In the genomic region with DNA sequence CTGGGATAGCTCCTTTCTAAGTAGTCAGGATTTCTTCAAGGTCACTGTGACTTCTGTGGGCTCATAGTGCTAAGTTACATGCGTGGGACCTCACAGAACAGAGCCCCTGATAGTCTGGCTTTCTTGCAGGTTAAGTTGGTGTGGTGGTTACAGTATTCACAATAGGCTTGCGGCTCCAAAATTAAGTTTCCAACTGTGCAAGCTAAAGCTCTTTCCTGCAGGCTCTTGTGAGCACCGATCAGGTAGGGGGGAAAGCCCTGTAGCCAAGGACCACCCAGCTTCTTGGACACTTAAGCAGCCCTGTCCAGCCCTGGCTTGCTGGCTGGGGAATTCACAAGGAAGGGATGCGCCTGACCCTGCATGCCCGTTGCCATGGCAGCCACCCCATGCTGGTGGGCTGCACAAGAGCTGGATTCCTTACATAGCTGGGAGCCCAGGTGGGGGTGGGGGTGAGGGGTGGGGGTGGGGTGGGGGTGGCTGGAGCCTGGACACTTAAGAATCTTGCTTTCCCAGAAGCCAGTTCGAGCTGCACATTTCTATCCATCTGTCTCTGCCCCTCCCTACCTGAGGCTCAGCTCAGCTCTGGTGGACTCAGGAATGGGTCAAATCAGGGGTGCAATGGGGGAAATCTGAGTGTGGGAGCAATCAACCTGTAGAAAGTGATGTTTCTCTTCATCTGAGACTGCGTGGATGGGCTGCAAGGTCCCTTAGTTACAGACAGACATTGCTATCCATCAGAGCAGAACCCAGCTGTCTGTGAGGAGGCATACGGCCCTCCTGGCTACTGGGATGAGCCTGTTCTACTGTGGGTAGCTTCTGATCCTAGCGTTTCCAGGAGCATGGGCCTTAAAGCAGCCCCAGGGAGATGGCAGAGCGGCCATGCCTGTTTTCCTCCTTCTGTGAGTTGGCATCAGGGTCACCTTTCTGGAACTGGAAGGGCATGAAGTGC, we compare ENCODE assay signal across 11 mouse cellular contexts. TPM values are rescaled to one million over a fixed set of nuclear protein-coding genes. Genes with fewer than 3 reads are reported as not detected.
A peak's percentile ranks its signal among the peaks of the same experiment; 100 is the strongest.
DNase-seq lines count a peak whose midpoint lies in the region; ATAC-seq and TF ChIP-seq lines count a peak whose summit lies in the region.
"Had no signal": no experiment of that assay in that cellular context is flagged by ENCODE, and none has a peak within 500 bp of the region (broad histone marks: within the 10 kb centered on the region; RNA-seq: fewer than 3 reads in every experiment).

No protein-coding gene starts in this region.

- WGBS in forebrain, embryonic 10.5 days, result 16% methylated on average over 10 of the region's 10 CpGs
- 18% methylated on average over 10 of the region's 10 CpGs for WGBS in forebrain, embryonic 16.5 days
- WGBS in forebrain, embryonic 14.5 days, result 16% methylated on average over 10 of the region's 10 CpGs
- WGBS in midbrain, embryonic 11.5 days, result 17% methylated on average over 10 of the region's 10 CpGs

- H3K27me3 ChIP-seq in forebrain, embryonic 10.5 days (ENCODE audit: poor library complexity, severe bottlenecking), result no peaks in the 10 kb centered on the region; the same call in 1 of the 2 replicates
- H3K27me3 ChIP-seq in forebrain, embryonic 16.5 days (replicated peaks; ENCODE audit: control insufficient read depth, insufficient read depth, low read length), result no peaks in the 10 kb centered on the region
- H3K27me3 ChIP-seq in E14TG2a.4 (ENCODE audit: insufficient read depth, low read length), result no peaks in the 10 kb centered on the region
- no peaks in the 10 kb centered on the region for H3K27me3 ChIP-seq in forebrain, embryonic 14.5 days (replicated peaks; ENCODE audit: control insufficient read depth, insufficient read depth, low read length)
- no peaks in the 10 kb centered on the region for H3K27me3 ChIP-seq in midbrain, embryonic 11.5 days (ENCODE audit: control insufficient read depth, insufficient read depth, low read length)

- peak overlapping the region; percentile 23 for H3K4me3 ChIP-seq in forebrain, embryonic 10.5 days
- H3K4me3 ChIP-seq in forebrain, embryonic 16.5 days (replicated peaks; ENCODE audit: low read length), result no peak overlapping the region
- peak overlapping the region; percentile 55 for H3K4me3 ChIP-seq in E14TG2a.4 (replicated peaks; ENCODE audit: low read length)
- no peak overlapping the region for H3K4me3 ChIP-seq in forebrain, embryonic 14.5 days (ENCODE audit: low read depth, low read length)
- H3K4me3 ChIP-seq in midbrain, embryonic 11.5 days (ENCODE audit: low read depth, low read length), result no peak overlapping the region
- H3K4me3 ChIP-seq: liver, embryonic 13.5 days had no signal

- no peak overlapping the region for H3K9ac ChIP-seq in forebrain, embryonic 16.5 days (replicated peaks; ENCODE audit: low read depth, low read length)
- no peak overlapping the region for H3K9ac ChIP-seq in forebrain, embryonic 14.5 days (ENCODE audit: low read length)
- 0 out of 2 replicates have a peak overlapping the region, but pooled peaks have one; percentile 9 for H3K9ac ChIP-seq in midbrain, embryonic 11.5 days (ENCODE audit: low read length)
- H3K9ac ChIP-seq: liver, embryonic 13.5 days had no signal

- DNase-seq in forebrain, embryonic 10.5 days (ENCODE audit: extremely low spot score, low spot score), result peak; percentile 83
- DNase-seq in forebrain, embryonic 14.5 days (ENCODE audit: low spot score), result no peak
- peak; percentile 93 for DNase-seq in midbrain, embryonic 11.5 days (ENCODE audit: low spot score, missing footprints)
- no peak for DNase-seq in thymus, postnatal 25 days
- no peak for DNase-seq in urinary bladder, postnatal 25 days (ENCODE audit: low spot score)
- DNase-seq in thymus, postnatal 14 days, result no peak
- DNase-seq: adrenal gland, adult 8-10 months; heart, postnatal 4 days; liver, embryonic 13.5 days had no signal

- no peaks in the 10 kb centered on the region for H3K36me3 ChIP-seq in forebrain, embryonic 10.5 days (replicated peaks)
- no peaks in the 10 kb centered on the region for H3K36me3 ChIP-seq in forebrain, embryonic 16.5 days (ENCODE audit: control insufficient read depth, insufficient read depth)
- no peaks in the 10 kb centered on the region for H3K36me3 ChIP-seq in E14TG2a.4 (ENCODE audit: insufficient read depth, low read length)
- H3K36me3 ChIP-seq in forebrain, embryonic 14.5 days (ENCODE audit: control insufficient read depth, insufficient read depth, low read length), result no peaks in the 10 kb centered on the region
- no peaks in the 10 kb centered on the region for H3K36me3 ChIP-seq in midbrain, embryonic 11.5 days (ENCODE audit: control insufficient read depth, insufficient read depth, low read length)
- H3K36me3 ChIP-seq: liver, embryonic 13.5 days had no signal

- no peak overlapping the region for H3K4me2 ChIP-seq in forebrain, embryonic 16.5 days (ENCODE audit: low read length)
- H3K4me2 ChIP-seq in forebrain, embryonic 14.5 days (ENCODE audit: low read length), result no peak overlapping the region
- peak overlapping the region; percentile 13; the same call in 1 of the 2 replicates for H3K4me2 ChIP-seq in midbrain, embryonic 11.5 days
- H3K4me2 ChIP-seq: liver, embryonic 13.5 days had no signal

- peaks cover 59% of the 10 kb centered on the region for H3K4me1 ChIP-seq in forebrain, embryonic 10.5 days
- peaks cover 6% of the 10 kb centered on the region for H3K4me1 ChIP-seq in forebrain, embryonic 16.5 days (replicated peaks; ENCODE audit: control insufficient read depth, insufficient read depth, low read length)
- H3K4me1 ChIP-seq in E14TG2a.4 (replicated peaks; ENCODE audit: low read depth, low read length), result peaks cover 92% of the 10 kb centered on the region
- no peaks in the 10 kb centered on the region for H3K4me1 ChIP-seq in forebrain, embryonic 14.5 days (ENCODE audit: control insufficient read depth, insufficient read depth, low read length)
- H3K4me1 ChIP-seq in midbrain, embryonic 11.5 days (ENCODE audit: control insufficient read depth, insufficient read depth, low read length), result peaks cover 24% of the 10 kb centered on the region
- H3K4me1 ChIP-seq: liver, embryonic 13.5 days had no signal

- no peak for ATAC-seq in forebrain, embryonic 16.5 days
- peak; percentile 52; the same call in 1 of the 2 replicates for ATAC-seq in forebrain, embryonic 14.5 days
- peak; percentile 93 for ATAC-seq in midbrain, embryonic 11.5 days (ENCODE audit: low FRiP score)

- H3K9me3 ChIP-seq in forebrain, embryonic 10.5 days, result peaks cover 9% of the 10 kb centered on the region; the same call in 1 of the 2 replicates
- H3K9me3 ChIP-seq in forebrain, embryonic 16.5 days (ENCODE audit: control insufficient read depth, low read length), result no peaks in the 10 kb centered on the region
- H3K9me3 ChIP-seq in E14TG2a.4 (ENCODE audit: low read length), result no peaks in the 10 kb centered on the region
- no peaks in the 10 kb centered on the region for H3K9me3 ChIP-seq in forebrain, embryonic 14.5 days (replicated peaks; ENCODE audit: control insufficient read depth, low read length)
- no peaks in the 10 kb centered on the region; the same call in 1 of the 2 replicates for H3K9me3 ChIP-seq in midbrain, embryonic 11.5 days (ENCODE audit: control insufficient read depth, low read length)
- H3K9me3 ChIP-seq: liver, embryonic 13.5 days had no signal

- H3K27ac ChIP-seq in forebrain, embryonic 10.5 days, result peak overlapping the region; percentile 87
- H3K27ac ChIP-seq in forebrain, embryonic 16.5 days (ENCODE audit: low read length), result no peak overlapping the region
- no peak overlapping the region; the same call in 1 of the 2 replicates for H3K27ac ChIP-seq in forebrain, embryonic 14.5 days (ENCODE audit: low read depth, low read length)
- H3K27ac ChIP-seq in midbrain, embryonic 11.5 days (ENCODE audit: low read depth, low read length), result peak overlapping the region; percentile 59
- H3K27ac ChIP-seq: liver, embryonic 13.5 days had no signal

- no peak for TF ChIP-seq CTCF in E14TG2a.4 (conservative IDR thresholded peaks at IDR 0.05; ENCODE audit: low read length)

RNA-seq across cellular contexts. Expression of gene Col18a1, which starts 24.9 kb away (rescaled TPM):
- 147 and 152 TPM in 2 replicates for polyA plus RNA-seq in forebrain, embryonic 10.5 days (2016; fragmentation: Nextera tagmentation; extraction: Ambion mirVana)
- polyA plus RNA-seq in forebrain, embryonic 16.5 days (2015; fragmentation: Nextera tagmentation; extraction: Ambion mirVana), result 21.7 and 26.2 TPM in 2 replicates
- polyA plus RNA-seq in forebrain, embryonic 14.5 days (2014; fragmentation: Nextera tagmentation; extraction: Ambion mirVana), result 21.3 and 24.1 TPM in 2 replicates
- 46.8 and 52.2 TPM in 2 replicates for polyA plus RNA-seq in midbrain, embryonic 11.5 days (2014; fragmentation: Nextera tagmentation; extraction: Ambion mirVana)

Comparison
In these comparisons a context has a peak if more than half of its experiments do, and no peak if none do; other contexts are left out.
1. DNase-seq: peak in forebrain, embryonic 10.5 days (single experiment) and midbrain, embryonic 11.5 days (single experiment); none in forebrain, embryonic 14.5 days (single experiment), thymus, postnatal 25 days (single experiment), urinary bladder, postnatal 25 days (single experiment) and thymus, postnatal 14 days (single experiment).
2. H3K27ac ChIP-seq: peak in forebrain, embryonic 10.5 days (single experiment) and midbrain, embryonic 11.5 days (single experiment); none in forebrain, embryonic 16.5 days (single experiment) and forebrain, embryonic 14.5 days (single experiment).
3. H3K4me3 ChIP-seq: peak in forebrain, embryonic 10.5 days (single experiment) and E14TG2a.4 (single experiment); none in forebrain, embryonic 16.5 days (single experiment), forebrain, embryonic 14.5 days (single experiment) and midbrain, embryonic 11.5 days (single experiment).